Mouse (Mus musculus): ENCODE results near the gene Ppp1r7. TPM values are rescaled to one million over a fixed set of nuclear protein-coding genes. Genes with fewer than 3 reads are reported as not detected.

Ppp1r7 gene
- polyA plus RNA-seq, 1 experiment from 2014 or later = 54.5 TPM

DNA sequence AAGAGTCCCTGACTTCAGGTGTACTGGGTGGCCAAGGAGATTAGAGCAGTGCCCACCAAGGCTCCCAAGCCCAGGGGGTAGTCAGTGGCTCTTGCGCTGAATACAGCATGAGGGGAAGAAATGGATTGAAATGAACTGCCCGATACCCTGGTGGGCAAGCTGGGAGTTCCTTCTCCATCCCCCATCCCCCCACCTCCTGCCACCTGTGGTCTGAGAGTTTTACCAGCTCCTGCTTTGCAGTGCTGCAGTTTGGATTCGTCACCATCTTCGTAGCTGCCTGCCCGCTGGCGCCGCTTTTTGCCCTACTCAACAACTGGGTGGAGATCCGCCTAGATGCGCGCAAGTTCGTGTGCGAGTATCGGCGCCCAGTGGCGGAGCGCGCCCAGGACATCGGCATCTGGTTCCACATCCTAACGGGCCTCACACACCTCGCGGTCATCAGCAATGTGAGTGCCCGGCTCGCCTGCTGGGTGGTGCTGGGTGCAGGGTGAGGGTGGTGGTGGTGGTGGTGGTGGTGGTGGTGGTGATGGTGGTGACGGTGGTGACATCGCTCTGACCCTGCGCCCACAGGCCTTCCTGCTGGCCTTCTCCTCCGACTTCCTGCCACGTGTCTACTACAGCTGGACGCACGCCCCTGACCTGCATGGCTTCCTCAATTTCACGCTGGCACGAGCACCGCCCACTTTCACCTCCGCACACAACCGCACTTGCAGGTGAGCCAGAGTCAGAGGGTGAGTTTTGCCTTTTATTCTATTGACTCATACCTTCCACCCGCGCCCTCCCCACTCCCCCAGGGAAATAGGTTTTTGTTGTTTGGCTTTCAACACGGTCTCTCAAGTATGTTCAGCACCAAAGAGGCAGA lies 58.8 kb downstream of the Ppp1r7 start:
- peak overlapping the region; percentile 37 for H3K4me3 ChIP-seq (ENCODE audit: low read length)
- peak overlapping the region; percentile 61 for H3K4me2 ChIP-seq (replicated peaks; ENCODE audit: low read depth, low read length)
- peaks cover 8% of the 10 kb centered on the region; the same call in 1 of the 2 replicates for H3K4me1 ChIP-seq (ENCODE audit: insufficient read depth, low read length)
- no peak overlapping the region for H3K27ac ChIP-seq (ENCODE audit: low read length)
- no peaks in the 10 kb centered on the region for H3K27me3 ChIP-seq (ENCODE audit: insufficient read depth, low read length)
- 18% methylated on average over 38 of the region's 38 CpGs for WGBS
- no peaks in the 10 kb centered on the region for H3K9me3 ChIP-seq (ENCODE audit: low read length)
- peaks cover 6% of the 10 kb centered on the region; the same call in 1 of the 2 replicates for H3K36me3 ChIP-seq (ENCODE audit: insufficient read depth, low read length)
- ATAC-seq (ENCODE audit: low FRiP score, low TSS enrichment) = no peak; the same call in 1 of the 2 replicates
- peak overlapping the region; percentile 43 for H3K9ac ChIP-seq (replicated peaks; ENCODE audit: low read length)

DNA sequence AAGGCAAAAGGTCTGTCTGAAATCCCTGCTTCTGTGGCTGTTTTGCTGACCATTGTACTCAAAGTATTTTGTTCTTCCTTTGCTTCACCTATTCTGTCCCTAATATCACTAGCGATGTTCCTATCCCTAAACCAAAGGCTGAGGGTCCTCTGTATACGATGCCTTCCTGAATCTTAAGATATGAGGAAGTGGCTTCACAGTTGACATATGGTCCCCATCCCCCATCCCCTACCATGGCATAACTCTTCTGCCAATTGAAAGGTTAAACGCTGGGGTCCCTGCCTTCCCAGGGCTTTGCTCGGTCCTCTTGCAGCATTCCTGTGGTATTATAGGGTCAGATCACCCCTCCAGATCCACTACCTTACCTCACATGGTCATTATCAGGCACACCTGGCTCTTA lies 60.7 kb downstream of the Ppp1r7 start:
- Histone ChIP-seq H3K36me3 (ENCODE audit: insufficient read depth, low read length) (peaks cover 26% of the 10 kb centered on the region), H3K27me3 (ENCODE audit: insufficient read depth, low read length) (no peaks in the 10 kb centered on the region), H3K9ac (replicated peaks; ENCODE audit: low read length) (no peak overlapping the region), H3K4me3 (ENCODE audit: low read length) (no peak overlapping the region), H3K4me2 (replicated peaks; ENCODE audit: low read depth, low read length) (no peak overlapping the region), H3K9me3 (ENCODE audit: low read length) (no peaks in the 10 kb centered on the region), H3K4me1 (ENCODE audit: insufficient read depth, low read length) (peaks cover 8% of the 10 kb centered on the region; the same call in 1 of the 2 replicates), H3K27ac (ENCODE audit: low read length) (no peak overlapping the region)
- 79% methylated on average over 4 of the region's 4 CpGs for WGBS
- ATAC-seq (ENCODE audit: low FRiP score, low TSS enrichment) = no peak

Small RNA genes within 50 kb of the gene (microRNA-seq; reads per million reads assigned to microRNA genes)
- gene Mir6345 (not detected), gene Mir6902 (not detected)

Other genes starting within 250 kb of the Ppp1r7 start
- gene Kif1a, start 240.9 kb upstream of the Ppp1r7 start, polyA plus RNA-seq (2015; fragmentation: Nextera tagmentation; extraction: Ambion mirVana) = 7.4 and 11.6 TPM in 2 replicates
- 0.32 TPM in 1 of 2 replicates, not detected in the other for gene Agxt, start 207.6 kb upstream of the Ppp1r7 start, polyA plus RNA-seq (2015; fragmentation: Nextera tagmentation; extraction: Ambion mirVana)
- 2.2 and 2.3 TPM in 2 replicates for gene 2310007B03Rik, start 181.9 kb upstream of the Ppp1r7 start, polyA plus RNA-seq (2015; fragmentation: Nextera tagmentation; extraction: Ambion mirVana)
- gene Crocc2, start 174.1 kb upstream of the Ppp1r7 start, polyA plus RNA-seq (2015; fragmentation: Nextera tagmentation; extraction: Ambion mirVana) = 0.22 and 0.34 TPM in 2 replicates
- 9.5 and 11.1 TPM in 2 replicates for gene Sned1, start 107.0 kb upstream of the Ppp1r7 start, polyA plus RNA-seq (2015; fragmentation: Nextera tagmentation; extraction: Ambion mirVana)
- 34.3 and 34.8 TPM in 2 replicates for gene Mterf4, start 36.9 kb upstream of the Ppp1r7 start, polyA plus RNA-seq (2015; fragmentation: Nextera tagmentation; extraction: Ambion mirVana)
- gene Pask, start 628 bp downstream of the Ppp1r7 start, polyA plus RNA-seq (2015; fragmentation: Nextera tagmentation; extraction: Ambion mirVana) = 16.1 and 16.6 TPM in 2 replicates
- gene Ano7, start 31.1 kb downstream of the Ppp1r7 start, polyA plus RNA-seq (2015; fragmentation: Nextera tagmentation; extraction: Ambion mirVana) = 0.24 and 0.75 TPM in 2 replicates
- 140 and 151 TPM in 2 replicates for gene Hdlbp, start 136.0 kb downstream of the Ppp1r7 start, polyA plus RNA-seq (2015; fragmentation: Nextera tagmentation; extraction: Ambion mirVana)
- 10.1 and 10.4 TPM in 2 replicates for gene Farp2, start 169.2 kb downstream of the Ppp1r7 start, polyA plus RNA-seq (2015; fragmentation: Nextera tagmentation; extraction: Ambion mirVana)